Mouse (Mus musculus) spleen, adult 2 months (tissue): ENCODE results near the gene Araf. TPM values are rescaled to one million over a fixed set of nuclear protein-coding genes. Genes with fewer than 3 reads are reported as not detected.

Experiments used
- DNase-seq, 2 experiments: peaks; one replicate each; pipeline versions ENCODE4 v3.0.0 to v3.0.0-alpha.2; 2012 to 2021; ENCODE audit warnings: low spot score in 2 of 2, low read depth in 1 of 2
- H3K27ac ChIP-seq: fragments of 200-500 bp; 2 replicates; pipeline ENCODE4 v1.5.1; 2012; ENCODE audit warnings: low read length, inconsistent platforms; ENCODE audit not compliant: insufficient read depth
- H3K27me3 ChIP-seq: fragments of 200-500 bp; 2 replicates; pipeline ENCODE4 v1.6.1; 2012; ENCODE audit warnings: mild to moderate bottlenecking, moderate library complexity, low read length, inconsistent platforms; ENCODE audit not compliant: control insufficient read depth, insufficient read depth
- H3K36me3 ChIP-seq: fragments of 200-500 bp; 2 replicates; pipeline ENCODE4 v1.6.1; 2012; ENCODE audit warnings: mild to moderate bottlenecking, low read length, inconsistent platforms; ENCODE audit not compliant: control insufficient read depth, insufficient read depth
- H3K4me1 ChIP-seq: fragments of 200-500 bp; 2 replicates; pipeline ENCODE4 v1.6.1; 2011; ENCODE audit warnings: inconsistent platforms; ENCODE audit not compliant: control insufficient read depth, insufficient read depth, insufficient read length
- H3K4me3 ChIP-seq: fragments of 200-500 bp; 2 replicates; pipeline ENCODE4 v1.5.1; 2011; ENCODE audit warnings: mild to moderate bottlenecking, inconsistent platforms; ENCODE audit not compliant: insufficient read depth, insufficient read length; ENCODE audit errors: extremely low read depth
- CTCF ChIP-seq: fragments of 200-500 bp; IDR thresholded peaks from 2 replicates; pipeline ENCODE4 v1.5.1; 2011; ENCODE audit warnings: mild to moderate bottlenecking, inconsistent platforms; ENCODE audit not compliant: insufficient read depth, insufficient read length, insufficient replicate concordance; ENCODE audit errors: extremely low read depth
- POLR2A ChIP-seq: fragments of 200-500 bp; IDR thresholded peaks from 2 replicates; pipeline ENCODE4 v1.6.1; 2011; ENCODE audit warnings: low read depth, low read length, inconsistent platforms
- WGBS: fragments of 180-500 bp; shearing (Covaris S2); methylation state at CpG from one replicate; pipeline ENCODE4 v1.1.7; 2018; 5-methylcytosine and 5-hydroxymethylcytosine counted together
- polyA plus RNA-seq: library from polyadenylated mRNA; depleted of rRNA; stranded (reverse); fragments of >200 nt; gene quantifications from 2 replicates; pipeline ENCODE4 v1.2.3, GENCODE M21; 2012; rRNA removed

Araf gene
- polyA plus RNA-seq, 1 experiment: 143 TPM

- DNase-seq: no peak
- H3K27me3 ChIP-seq: no peaks in the 10 kb centered on the region
- H3K27ac ChIP-seq: no peak overlapping the region
- WGBS: 82% methylated on average over 4 of the region's 4 CpGs
- no peaks in the 10 kb centered on the region for H3K36me3 ChIP-seq
- TF ChIP-seq POLR2A (no peak), CTCF (no peak)
- no peaks in the 10 kb centered on the region; the same call in 1 of the 2 replicates for H3K4me1 ChIP-seq
- H3K4me3 ChIP-seq: no peak overlapping the region
Observed at GRCm38 (mm10) chrX:20868091-20868490, 70.5 kb downstream of the Araf start.

GRCm38 (mm10) chrX:20869203-20869602 lies 71.6 kb downstream of the Araf start:
- no peak for TF ChIP-seq CTCF
- no peak for TF ChIP-seq POLR2A
- WGBS: 78% methylated on average over 1 of the region's 1 CpGs
- Histone ChIP-seq H3K4me1 (no peaks in the 10 kb centered on the region), H3K27me3 (no peaks in the 10 kb centered on the region), H3K27ac (no peak overlapping the region), H3K36me3 (no peaks in the 10 kb centered on the region), H3K4me3 (no peak overlapping the region)
- DNase-seq: no peak

GRCm38 (mm10) chrX:20869962-20870513 lies 72.4 kb downstream of the Araf start, which contains the start of gene Timp1:
Timp1 (plus strand) TSS chrX:20870166.
- H3K27ac ChIP-seq: no peak within 1 kb of the TSS
- H3K4me3 ChIP-seq: peak within 1 kb of the TSS; percentile 18; the same call in 1 of the 2 replicates
- no peaks in the 10 kb centered on the region for H3K36me3 ChIP-seq
- WGBS: 33% methylated on average over 18 of the region's 18 CpGs
- H3K4me1 ChIP-seq: no peaks in the 10 kb centered on the region
- H3K27me3 ChIP-seq: no peaks in the 10 kb centered on the region
- DNase-seq: no peak
- TF ChIP-seq CTCF (no peak), POLR2A (no peak)

- H3K27ac ChIP-seq: no peak overlapping the region
- WGBS: 63% methylated on average over 11 of the region's 11 CpGs
- no peak for TF ChIP-seq CTCF
- TF ChIP-seq POLR2A: no peak
Observed at GRCm38 (mm10) chrX:20872928-20873500, 75.4 kb downstream of the Araf start.

GRCm38 (mm10) chrX:20875241-20875640 lies 77.6 kb downstream of the Araf start:
- Histone ChIP-seq H3K27me3 (no peaks in the 10 kb centered on the region), H3K4me3 (no peak overlapping the region), H3K4me1 (no peaks in the 10 kb centered on the region), H3K36me3 (no peaks in the 10 kb centered on the region), H3K27ac (no peak overlapping the region)
- WGBS: 73% methylated on average over 3 of the region's 3 CpGs
- DNase-seq: no peak
- TF ChIP-seq CTCF: no peak
- TF ChIP-seq POLR2A: no peak

More at GRCm38 (mm10) chrX:20872928-20873500, 75.4 kb downstream of the Araf start:
- Histone ChIP-seq H3K4me3 (no peak overlapping the region), H3K27me3 (no peaks in the 10 kb centered on the region), H3K4me1 (no peaks in the 10 kb centered on the region), H3K36me3 (no peaks in the 10 kb centered on the region)
- DNase-seq: no peak

GRCm38 (mm10) chrX:20910074-20910473 lies 112.5 kb downstream of the Araf start:
- TF ChIP-seq CTCF: no peak
- no peak for TF ChIP-seq POLR2A
- DNase-seq: no peak
- H3K4me1 ChIP-seq: no peaks in the 10 kb centered on the region
- no peaks in the 10 kb centered on the region for H3K27me3 ChIP-seq
- no peaks in the 10 kb centered on the region for H3K36me3 ChIP-seq
- H3K4me3 ChIP-seq: no peak overlapping the region
- 59% methylated on average over 3 of the region's 3 CpGs for WGBS
- no peak overlapping the region for H3K27ac ChIP-seq

Other genes starting within 250 kb of the Araf start
- not detected in 2 replicates for gene Rgn, start 248.0 kb upstream of the Araf start, polyA plus RNA-seq
- gene Rbm10, start 180.3 kb upstream of the Araf start, polyA plus RNA-seq: 47.5 and 64.5 TPM in 2 replicates
- gene Ndufb11, start 180.2 kb upstream of the Araf start, polyA plus RNA-seq: 64.1 and 65.4 TPM in 2 replicates
- gene Uba1, start 139.5 kb upstream of the Araf start, polyA plus RNA-seq: 188 and 201 TPM in 2 replicates
- 81.6 and 90.8 TPM in 2 replicates for gene Cdk16, start 109.9 kb upstream of the Araf start, polyA plus RNA-seq
- 16.1 and 16.2 TPM in 2 replicates for gene Usp11, start 93.9 kb upstream of the Araf start, polyA plus RNA-seq
- 5.9 and 7.7 TPM in 2 replicates for gene Timp1, start 72.4 kb downstream of the Araf start, polyA plus RNA-seq
- gene Syn1, start 123.2 kb downstream of the Araf start, polyA plus RNA-seq: 0.36 and 0.52 TPM in 2 replicates
- 189 and 193 TPM in 2 replicates for gene Cfp, start 133.7 kb downstream of the Araf start, polyA plus RNA-seq
- gene Elk1, start 152.8 kb downstream of the Araf start, polyA plus RNA-seq: 8.4 and 10.8 TPM in 2 replicates
- gene Uxt, start 164.2 kb downstream of the Araf start, polyA plus RNA-seq: 8.0 and 9.4 TPM in 2 replicates